Mouse (Mus musculus) heart, adult 2 months (tissue): ENCODE results near the gene Cadm1. TPM values are rescaled to one million over a fixed set of nuclear protein-coding genes. Genes with fewer than 3 reads are reported as not detected.

Experiments
- DNase-seq, 2 experiments: peaks; one replicate each; pipeline ENCODE4 v3.0.0; 2021
- H3K27ac ChIP-seq: fragments of 200-600 bp; 2 replicates; pipeline ENCODE4 v1.8.1; 2022
- H3K27me3 ChIP-seq: fragments of 200-500 bp; 2 replicates; pipeline ENCODE4 v1.6.1; 2012; ENCODE audit warnings: mild to moderate bottlenecking, low read length, inconsistent platforms, mixed read lengths; ENCODE audit not compliant: control insufficient read depth, insufficient read depth
- H3K36me3 ChIP-seq: fragments of 200-500 bp; 2 replicates; pipeline ENCODE4 v1.6.1; 2012; ENCODE audit warnings: low read length, inconsistent platforms; ENCODE audit not compliant: control insufficient read depth, insufficient read depth
- H3K4me1 ChIP-seq: fragments of 200-500 bp; 2 replicates; pipeline ENCODE4 v1.6.1; 2011; ENCODE audit warnings: low read length; ENCODE audit not compliant: control insufficient read depth, insufficient read depth
- H3K4me3 ChIP-seq: fragments of 200-600 bp; 2 replicates; pipeline ENCODE4 v1.8.1; 2022
- H3K79me2 ChIP-seq: fragments of 200-500 bp; replicated peaks from 2 replicates; pipeline ENCODE4 v1.6.1; 2012; ENCODE audit warnings: mild to moderate bottlenecking, inconsistent platforms, low read length, moderate library complexity, mixed read lengths; ENCODE audit not compliant: control insufficient read depth, insufficient read depth
- H3K9ac ChIP-seq: fragments of 200-500 bp; 2 replicates; pipeline ENCODE4 v1.6.1; 2012; ENCODE audit warnings: low read depth, mild to moderate bottlenecking, control low read depth, inconsistent platforms, low read length, mixed read lengths
- CTCF ChIP-seq: fragments of 200-600 bp; IDR thresholded peaks from 2 replicates; pipeline ENCODE4 v1.8.1; 2022; ENCODE audit warnings: antibody characterized with exemption, mild to moderate bottlenecking, moderate library complexity
- EP300 ChIP-seq: fragments of 200-500 bp; IDR thresholded peaks from 2 replicates; pipeline ENCODE4 v1.6.1; 2011; ENCODE audit warnings: low read depth, low read length, control low read depth; ENCODE audit not compliant: insufficient read depth
- POLR2A ChIP-seq: fragments of 200-500 bp; IDR thresholded peaks from 2 replicates; pipeline ENCODE4 v1.6.1; 2011; ENCODE audit warnings: mild to moderate bottlenecking, low read depth, low read length, control low read depth; ENCODE audit not compliant: insufficient read depth
- WGBS: fragments of 180-500 bp; shearing (Covaris S2); methylation state at CpG from one replicate; pipeline ENCODE4 v1.1.7; 2018; 5-methylcytosine and 5-hydroxymethylcytosine counted together
- intact Hi-C: fragments of 180-260 bp; cut with DNase I; formaldehyde crosslinking; loops from one replicate; pipeline ENCODE4 v1.15.1; 2025
- polyA plus RNA-seq: library from polyadenylated mRNA; depleted of rRNA; stranded (reverse); fragments of >200 nt; gene quantifications from 2 replicates; pipeline ENCODE4 v1.2.3, GENCODE M21; 2012
- total RNA-seq, 2 experiments: library from RNA; stranded (reverse); gene quantifications; 2 replicates each; pipeline ENCODE4 v1.2.3; 2021

Cadm1 gene
- total and polyA plus RNA-seq, 3 experiments = 1.6 to 2.6 (median 2.4) TPM

GRCm38 (mm10) chr9:47560726-47561125 is 30.8 kb downstream of the Cadm1 start:
- no peak for DNase-seq
- TF ChIP-seq CTCF (no peak), EP300 (no peak), POLR2A (no peak)
- H3K27me3 ChIP-seq = no peaks in the 10 kb centered on the region
- no peaks in the 10 kb centered on the region for H3K36me3 ChIP-seq
- H3K4me3 ChIP-seq = no peak overlapping the region
- no peaks in the 10 kb centered on the region for H3K79me2 ChIP-seq
- H3K27ac ChIP-seq = no peak overlapping the region
- no peak overlapping the region for H3K9ac ChIP-seq
- intact Hi-C loops = loop anchor here (2.0 kb wide), 1 partner anchor 34 kb away; no protein-coding TSS in a partner anchor
- 92% methylated on average over 3 of the region's 3 CpGs for WGBS
- H3K4me1 ChIP-seq = no peaks in the 10 kb centered on the region

- no peaks in the 10 kb centered on the region for H3K27me3 ChIP-seq
- H3K27ac ChIP-seq = no peak overlapping the region
- TF ChIP-seq CTCF (no peak), POLR2A (no peak), EP300 (no peak)
- intact Hi-C loops = loop anchor here (2.0 kb wide), 1 partner anchor 33 kb away; no protein-coding TSS in a partner anchor
- no peaks in the 10 kb centered on the region for H3K4me1 ChIP-seq
- no peak for DNase-seq
- WGBS = 91% methylated on average over 4 of the region's 4 CpGs
- no peak overlapping the region for H3K9ac ChIP-seq
- no peaks in the 10 kb centered on the region for H3K79me2 ChIP-seq
- H3K36me3 ChIP-seq = no peaks in the 10 kb centered on the region
- no peak overlapping the region for H3K4me3 ChIP-seq
Observed at GRCm38 (mm10) chr9:47561596-47561995, 31.6 kb downstream of the Cadm1 start.

GRCm38 (mm10) chr9:47565088-47565487 is 35.1 kb downstream of the Cadm1 start:
- H3K36me3 ChIP-seq = no peaks in the 10 kb centered on the region
- no peak for TF ChIP-seq CTCF
- TF ChIP-seq EP300 = no peak
- no peak for TF ChIP-seq POLR2A
- H3K27me3 ChIP-seq = no peaks in the 10 kb centered on the region
- H3K27ac ChIP-seq = no peak overlapping the region
- intact Hi-C loops = no loop called here
- no peak overlapping the region for H3K9ac ChIP-seq
- H3K4me1 ChIP-seq = no peaks in the 10 kb centered on the region
- no peak overlapping the region for H3K4me3 ChIP-seq
- WGBS = 47% methylated on average over 5 of the region's 5 CpGs
- no peaks in the 10 kb centered on the region for H3K79me2 ChIP-seq
- DNase-seq = no peak

GRCm38 (mm10) chr9:47567873-47568272 is 37.9 kb downstream of the Cadm1 start:
- H3K79me2 ChIP-seq = no peaks in the 10 kb centered on the region
- intact Hi-C loops = no loop called here
- no peak overlapping the region for H3K9ac ChIP-seq
- no peak for DNase-seq
- H3K27ac ChIP-seq = no peak overlapping the region
- H3K4me3 ChIP-seq = no peak overlapping the region
- H3K4me1 ChIP-seq = no peaks in the 10 kb centered on the region
- TF ChIP-seq CTCF (no peak), EP300 (no peak), POLR2A (no peak)
- H3K27me3 ChIP-seq = no peaks in the 10 kb centered on the region
- WGBS = 82% methylated on average over 6 of the region's 6 CpGs
- H3K36me3 ChIP-seq = no peaks in the 10 kb centered on the region

GRCm38 (mm10) chr9:47570184-47570583 is 40.2 kb downstream of the Cadm1 start:
- Histone ChIP-seq H3K79me2 (no peaks in the 10 kb centered on the region), H3K9ac (no peak overlapping the region), H3K27ac (no peak overlapping the region), H3K4me1 (no peaks in the 10 kb centered on the region), H3K4me3 (no peak overlapping the region), H3K36me3 (no peaks in the 10 kb centered on the region), H3K27me3 (no peaks in the 10 kb centered on the region)
- WGBS = 85% methylated on average over 4 of the region's 4 CpGs
- no peak for DNase-seq
- no peak for TF ChIP-seq EP300
- no peak for TF ChIP-seq CTCF
- no peak for TF ChIP-seq POLR2A
- intact Hi-C loops = no loop called here

GRCm38 (mm10) chr9:47571461-47571860 is 41.5 kb downstream of the Cadm1 start:
- no peak for DNase-seq
- no peaks in the 10 kb centered on the region for H3K79me2 ChIP-seq
- no peak overlapping the region for H3K27ac ChIP-seq
- no peak overlapping the region for H3K9ac ChIP-seq
- no peaks in the 10 kb centered on the region for H3K36me3 ChIP-seq
- WGBS = 60% methylated on average over 7 of the region's 7 CpGs
- no peak overlapping the region for H3K4me3 ChIP-seq
- no peaks in the 10 kb centered on the region for H3K4me1 ChIP-seq
- TF ChIP-seq CTCF = no peak
- intact Hi-C loops = no loop called here
- no peaks in the 10 kb centered on the region for H3K27me3 ChIP-seq
